Mouse (Mus musculus) left cerebral cortex, adult 11 months (tissue): ENCODE data around the gene Tab1.

Experiments used
- DNase-seq: peaks from one replicate; pipeline ENCODE4 v3.0.0; 2022; ENCODE audit warnings: low spot score

The Tab1 gene

DNA sequence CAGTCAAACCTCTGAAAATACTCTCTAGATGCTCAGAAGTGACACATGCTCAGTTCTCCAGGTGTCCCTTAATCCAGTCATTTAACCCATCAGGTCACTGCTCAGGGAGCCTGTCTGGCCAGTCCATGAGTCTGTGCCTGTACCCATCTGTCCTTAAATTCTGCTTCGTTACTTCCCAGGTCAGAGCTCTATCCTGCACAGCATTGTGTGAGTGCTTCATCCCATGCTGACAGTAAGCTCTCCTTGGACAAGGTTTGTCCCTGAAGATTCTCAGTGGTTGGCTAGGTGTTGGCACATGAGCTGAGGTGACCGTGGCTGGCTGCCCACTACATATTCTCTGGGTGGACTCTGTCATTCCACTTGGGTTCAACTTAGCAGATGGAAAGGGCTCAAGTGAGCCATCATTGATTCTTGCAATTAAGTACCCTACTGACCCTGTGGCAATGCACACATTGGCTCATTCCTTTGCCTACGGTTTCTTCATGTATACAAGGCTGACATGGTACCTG is 73.2 kb downstream of the Tab1 start:
- no peak for DNase-seq

DNA sequence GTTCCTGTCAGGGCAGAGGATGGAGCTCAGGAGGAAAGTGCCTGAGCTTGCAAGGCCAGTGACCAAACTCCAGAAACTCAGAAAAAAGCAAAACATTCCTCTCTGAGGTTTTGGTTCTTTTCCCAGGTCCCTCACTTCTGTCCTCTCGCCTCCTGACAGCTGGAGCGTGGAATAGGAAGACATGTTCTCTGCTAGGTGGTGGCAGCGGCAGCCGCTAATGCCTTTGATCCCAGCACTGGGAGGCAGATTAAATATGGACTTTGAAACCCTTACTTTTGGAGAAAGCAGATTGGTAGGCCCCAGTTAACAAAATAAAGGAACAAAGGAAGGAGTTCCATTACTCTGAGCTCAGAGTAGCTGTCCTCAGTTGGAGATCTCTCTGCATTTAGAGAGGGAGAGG is 75.5 kb downstream of the Tab1 start:
- no peak for DNase-seq
